Mouse (Mus musculus): Measurements from ENCODE around the gene Dnmt3l. TPM values are rescaled to one million over a fixed set of nuclear protein-coding genes. Genes with fewer than 3 reads are reported as not detected.

Dnmt3l gene
- total RNA-seq, 1 experiment: 388 TPM

- TF ChIP-seq CHD2 (IDR thresholded peaks at IDR 0.05; ENCODE audit: low read depth, low read length) (no peak), MAFK (IDR thresholded peaks at IDR 0.05; ENCODE audit: insufficient read depth, low read depth, low read length) (no peak), ZC3H11A (IDR thresholded peaks at IDR 0.05; ENCODE audit: borderline replicate concordance, low read depth, low read length) (no peak), ZNF384 (IDR thresholded peaks at IDR 0.05; ENCODE audit: low read depth, low read length) (no peak), HCFC1 (IDR thresholded peaks at IDR 0.05; ENCODE audit: borderline replicate concordance, insufficient read depth, low read length) (no peak)
- H3K4me1 ChIP-seq (ENCODE audit: control insufficient read depth in 2 of 2, insufficient read depth in 2 of 2, low read length in 2 of 2, poor library complexity in 1 of 2): peaks cover 2 to 5% of the 10 kb centered on the region in 2 experiments; a peak in 2 of 4 replicates
- H3K9me3 ChIP-seq (ENCODE audit: control insufficient read depth, insufficient read depth, low read depth, low read length): no peaks in the 10 kb centered on the region
- H3K36me3 ChIP-seq (ENCODE audit: control insufficient read depth, insufficient read depth, low read length, poor library complexity, severe bottlenecking): peaks cover 13% of the 10 kb centered on the region
- H3K4me3 ChIP-seq (ENCODE audit: insufficient read depth in 1 of 2, low read depth in 1 of 2, low read length in 2 of 2, poor library complexity in 1 of 2, severe bottlenecking in 1 of 2): no peak overlapping the region
- in situ Hi-C loops (cut with MboI; ENCODE audit: low sequenced_read_pairs in 2 of 2, unreplicated experiment in 2 of 2): no loop called here
- no peak overlapping the region for H3K27ac ChIP-seq (ENCODE audit: insufficient read depth, low read depth, low read length, poor library complexity, severe bottlenecking)
- no peak for DNase-seq (ENCODE audit: low read depth, low spot score)
- H3K9ac ChIP-seq (ENCODE audit: insufficient read depth, low read depth, low read length, poor library complexity, severe bottlenecking): no peak overlapping the region
These were observed 42.3 kb downstream of the Dnmt3l start for GRCm38 (mm10) chr10:78084073-78084472.

GRCm38 (mm10) chr10:78085711-78086110 is 44.0 kb downstream of the Dnmt3l start:
- no peaks in the 10 kb centered on the region for H3K9me3 ChIP-seq (ENCODE audit: control insufficient read depth, insufficient read depth, low read depth, low read length)
- H3K9ac ChIP-seq (ENCODE audit: insufficient read depth, low read depth, low read length, poor library complexity, severe bottlenecking): no peak overlapping the region
- TF ChIP-seq CHD2 (IDR thresholded peaks at IDR 0.05; ENCODE audit: low read depth, low read length) (no peak), ZNF384 (IDR thresholded peaks at IDR 0.05; ENCODE audit: low read depth, low read length) (no peak), ZC3H11A (IDR thresholded peaks at IDR 0.05; ENCODE audit: borderline replicate concordance, low read depth, low read length) (no peak), MAFK (IDR thresholded peaks at IDR 0.05; ENCODE audit: insufficient read depth, low read depth, low read length) (no peak), HCFC1 (IDR thresholded peaks at IDR 0.05; ENCODE audit: borderline replicate concordance, insufficient read depth, low read length) (no peak)
- no peak for DNase-seq (ENCODE audit: low read depth, low spot score)
- H3K4me1 ChIP-seq (ENCODE audit: control insufficient read depth in 2 of 2, insufficient read depth in 2 of 2, low read length in 2 of 2, poor library complexity in 1 of 2): peaks cover 2 to 9% of the 10 kb centered on the region in 2 experiments; a peak in 2 of 4 replicates
- no peak overlapping the region for H3K27ac ChIP-seq (ENCODE audit: insufficient read depth, low read depth, low read length, poor library complexity, severe bottlenecking)
- H3K4me3 ChIP-seq (ENCODE audit: insufficient read depth in 1 of 2, low read depth in 1 of 2, low read length in 2 of 2, poor library complexity in 1 of 2, severe bottlenecking in 1 of 2): no peak overlapping the region
- H3K36me3 ChIP-seq (ENCODE audit: control insufficient read depth, insufficient read depth, low read length, poor library complexity, severe bottlenecking): no peaks in the 10 kb centered on the region
- in situ Hi-C loops (cut with MboI; ENCODE audit: low sequenced_read_pairs in 2 of 2, unreplicated experiment in 2 of 2): no loop called here

DNA sequence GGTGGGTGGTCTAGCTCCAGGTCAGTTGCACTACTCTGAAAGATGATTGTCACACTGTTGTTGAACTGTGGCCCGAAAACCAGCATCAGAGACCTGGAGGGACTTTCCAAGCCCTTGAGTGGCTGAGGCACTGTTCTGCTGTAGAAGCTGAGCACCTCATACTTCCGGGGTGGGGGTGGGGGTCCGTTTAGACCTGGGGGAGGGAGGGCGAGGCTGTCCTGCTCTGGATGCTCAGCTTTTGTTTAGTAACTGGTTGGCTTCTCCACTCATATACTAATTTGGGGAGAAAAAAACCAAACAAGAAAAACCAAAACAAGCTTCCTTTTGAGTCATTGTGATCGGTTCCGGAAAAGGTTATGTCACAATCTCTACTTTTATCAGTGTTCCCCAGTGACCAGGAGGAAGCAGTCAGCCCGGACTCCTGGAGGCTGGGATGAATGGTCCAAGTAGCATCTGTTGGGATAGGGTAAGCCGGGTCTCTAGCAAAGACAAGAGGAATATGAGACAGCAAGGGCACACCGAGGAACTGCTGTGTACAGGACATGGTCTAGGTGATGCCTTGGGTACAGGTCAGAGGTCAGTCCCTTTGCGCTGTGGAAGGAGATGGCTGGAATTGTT is 44.8 kb downstream of the Dnmt3l start:
- peaks cover 2 to 9% of the 10 kb centered on the region in 2 experiments; a peak in 2 of 4 replicates for H3K4me1 ChIP-seq (ENCODE audit: control insufficient read depth in 2 of 2, insufficient read depth in 2 of 2, low read length in 2 of 2, poor library complexity in 1 of 2)
- no peak overlapping the region for H3K4me3 ChIP-seq (ENCODE audit: insufficient read depth in 1 of 2, low read depth in 1 of 2, low read length in 2 of 2, poor library complexity in 1 of 2, severe bottlenecking in 1 of 2)
- in situ Hi-C loops (cut with MboI; ENCODE audit: low sequenced_read_pairs in 2 of 2, unreplicated experiment in 2 of 2): no loop called here
- no peaks in the 10 kb centered on the region for H3K9me3 ChIP-seq (ENCODE audit: control insufficient read depth, insufficient read depth, low read depth, low read length)
- TF ChIP-seq ZC3H11A (IDR thresholded peaks at IDR 0.05; ENCODE audit: borderline replicate concordance, low read depth, low read length) (no peak), ZNF384 (IDR thresholded peaks at IDR 0.05; ENCODE audit: low read depth, low read length) (no peak), MAFK (IDR thresholded peaks at IDR 0.05; ENCODE audit: insufficient read depth, low read depth, low read length) (no peak), HCFC1 (IDR thresholded peaks at IDR 0.05; ENCODE audit: borderline replicate concordance, insufficient read depth, low read length) (no peak)
- H3K9ac ChIP-seq (ENCODE audit: insufficient read depth, low read depth, low read length, poor library complexity, severe bottlenecking): no peak overlapping the region
- DNase-seq (ENCODE audit: low read depth, low spot score): no peak
- no peaks in the 10 kb centered on the region for H3K36me3 ChIP-seq (ENCODE audit: control insufficient read depth, insufficient read depth, low read length, poor library complexity, severe bottlenecking)
- no peak overlapping the region for H3K27ac ChIP-seq (ENCODE audit: insufficient read depth, low read depth, low read length, poor library complexity, severe bottlenecking)

- DNase-seq (ENCODE audit: low read depth, low spot score): no peak
- in situ Hi-C loops (cut with MboI; ENCODE audit: low sequenced_read_pairs in 2 of 2, unreplicated experiment in 2 of 2): no loop called here
- TF ChIP-seq ZNF384 (IDR thresholded peaks at IDR 0.05; ENCODE audit: low read depth, low read length) (no peak), ZC3H11A (IDR thresholded peaks at IDR 0.05; ENCODE audit: borderline replicate concordance, low read depth, low read length) (no peak), MAFK (IDR thresholded peaks at IDR 0.05; ENCODE audit: insufficient read depth, low read depth, low read length) (no peak), CHD2 (IDR thresholded peaks at IDR 0.05; ENCODE audit: low read depth, low read length) (no peak), HCFC1 (IDR thresholded peaks at IDR 0.05; ENCODE audit: borderline replicate concordance, insufficient read depth, low read length) (no peak)
- H3K9me3 ChIP-seq (ENCODE audit: control insufficient read depth, insufficient read depth, low read depth, low read length): no peaks in the 10 kb centered on the region
- peaks cover 2 to 9% of the 10 kb centered on the region in 2 experiments; a peak in 2 of 4 replicates for H3K4me1 ChIP-seq (ENCODE audit: control insufficient read depth in 2 of 2, insufficient read depth in 2 of 2, low read length in 2 of 2, poor library complexity in 1 of 2)
- H3K9ac ChIP-seq (ENCODE audit: insufficient read depth, low read depth, low read length, poor library complexity, severe bottlenecking): no peak overlapping the region
- H3K36me3 ChIP-seq (ENCODE audit: control insufficient read depth, insufficient read depth, low read length, poor library complexity, severe bottlenecking): no peaks in the 10 kb centered on the region
- no peak overlapping the region for H3K27ac ChIP-seq (ENCODE audit: insufficient read depth, low read depth, low read length, poor library complexity, severe bottlenecking)
- H3K4me3 ChIP-seq (ENCODE audit: insufficient read depth in 1 of 2, low read depth in 1 of 2, low read length in 2 of 2, poor library complexity in 1 of 2, severe bottlenecking in 1 of 2): no peak overlapping the region
These were observed 45.4 kb downstream of the Dnmt3l start for GRCm38 (mm10) chr10:78087101-78087511.

Data from ES-E14 (cell line).